In the genomic region with DNA sequence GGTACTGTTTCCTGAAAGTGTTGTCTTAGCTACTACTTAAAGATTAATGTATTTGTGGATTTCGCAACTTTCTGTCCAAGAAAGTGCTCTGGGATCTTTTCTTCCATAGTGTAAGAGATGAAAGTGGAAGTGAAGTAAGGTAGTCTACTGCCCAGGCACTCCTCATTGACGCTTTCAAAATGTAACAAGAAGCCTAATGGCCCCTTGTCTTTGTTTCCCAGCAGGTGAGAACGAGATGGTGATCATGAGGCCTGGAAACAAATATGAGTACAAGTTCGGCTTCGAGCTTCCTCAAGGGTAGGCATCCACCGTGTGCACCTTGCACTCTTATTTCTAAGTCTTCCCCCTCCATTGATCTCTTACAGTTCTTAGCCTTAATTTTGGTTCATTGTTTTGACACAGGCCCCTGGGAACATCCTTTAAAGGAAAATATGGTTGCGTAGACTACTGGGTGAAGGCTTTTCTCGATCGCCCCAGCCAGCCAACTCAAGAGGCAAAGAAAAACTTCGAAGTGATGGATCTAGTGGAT, we compare ENCODE assay signal across 8 mouse cellular contexts. TPM values are rescaled to one million over a fixed set of nuclear protein-coding genes. Genes with fewer than 3 reads are reported as not detected.
A peak's percentile ranks its signal among the peaks of the same experiment; 100 is the strongest.
DNase-seq lines count a peak whose midpoint lies in the region; TF ChIP-seq lines count a peak whose summit lies in the region.

No protein-coding gene starts in this region.

- no peaks in the 10 kb centered on the region for H3K27me3 ChIP-seq in kidney, adult 2 months (replicated peaks; ENCODE audit: control insufficient read depth, insufficient read depth, low read length)

- TF ChIP-seq POLR2A in kidney, adult 2 months (IDR thresholded peaks at IDR 0.05; ENCODE audit: low read depth, low read length): no peak

- intact Hi-C loops in left cerebral cortex, postnatal 10 days (cut with DNase I): no loop called here

- WGBS in kidney, adult 2 months: 14% methylated on average over 10 of the region's 10 CpGs

- peak overlapping the region; percentile 98 for H3K27ac ChIP-seq in kidney, adult 2 months (ENCODE audit: insufficient read depth, low read depth, low read length)

- H3K4me1 ChIP-seq in kidney, adult 2 months (ENCODE audit: control insufficient read depth, insufficient read depth, low read length): peaks cover 18% of the 10 kb centered on the region; the same call in 1 of the 2 replicates

- no peak for TF ChIP-seq CTCF in kidney, adult 2 months (conservative IDR thresholded peaks at IDR 0.05; ENCODE audit: insufficient read depth, insufficient read length, low read depth, low read length)

- DNase-seq in kidney, adult 2 months: peak; percentile 31
- DNase-seq in kidney, adult 8-10 months: no peak
- peak; percentile 60 for DNase-seq in adipocyte (ENCODE audit: low spot score)
- DNase-seq in heart, postnatal 4 days: peak; percentile 15
- peak; percentile 53 for DNase-seq in lung, postnatal 36 days
- no peak for DNase-seq in right cerebral cortex, postnatal 25 days
- DNase-seq in left cerebral cortex, postnatal 10 days (ENCODE audit: extremely low spot score in 1 of 2, low spot score in 2 of 2): no peak
- DNase-seq in thymus, postnatal 14 days: no peak

- peak overlapping the region; percentile 72 for H3K4me3 ChIP-seq in kidney, adult 2 months (ENCODE audit: insufficient read depth, low read depth, low read length)

- H3K36me3 ChIP-seq in kidney, adult 2 months (ENCODE audit: control insufficient read depth, insufficient read depth, low read length): peaks cover 28% of the 10 kb centered on the region

RNA-seq across cellular contexts. Expression of a gene that starts 1.0 kb away (rescaled TPM):
- polyA plus RNA-seq in kidney, adult 2 months (2012; rRNA removed): 514 and 518 TPM in 2 replicates
- 100 to 1,000 TPM; 286 to 331 TPM for total RNA-seq in heart, postnatal 4 days (2021)
- total RNA-seq in left cerebral cortex, postnatal 10 days (2021): 10 to 100 TPM; 40.3 to 45.4 TPM

RNA-seq across cellular contexts. Expression of a gene that starts 18.1 kb away (rescaled TPM):
- polyA plus RNA-seq in kidney, adult 2 months (2012; rRNA removed): 0.20 TPM in 1 of 2 replicates, not detected in the other
- 1 to 10 TPM; 2.5 to 2.9 TPM for total RNA-seq in heart, postnatal 4 days (2021)
- total RNA-seq in left cerebral cortex, postnatal 10 days (2021): not detected

RNA-seq across cellular contexts. Expression of a gene that starts 33.8 kb away (rescaled TPM):
- 0.23 and 3.9 TPM in 2 replicates for polyA plus RNA-seq in kidney, adult 2 months (2012; rRNA removed)
- 10 to 100 TPM; 95.6 to 97.0 TPM for total RNA-seq in heart, postnatal 4 days (2021)
- under 1 TPM; 0.39 to 0.57 TPM for total RNA-seq in left cerebral cortex, postnatal 10 days (2021)

RNA-seq across cellular contexts. Expression of a gene that starts 35.2 kb away (rescaled TPM):
- polyA plus RNA-seq in kidney, adult 2 months (2012; rRNA removed): 14.5 and 15.3 TPM in 2 replicates
- total RNA-seq in heart, postnatal 4 days (2021): 10 to 100 TPM; 20.4 to 24.0 TPM
- total RNA-seq in left cerebral cortex, postnatal 10 days (2021): 10 to 100 TPM; 26.3 to 29.3 TPM

RNA-seq across cellular contexts. Expression of a gene that starts 37.7 kb away (rescaled TPM):
- 0.23 and 0.38 TPM in 2 replicates for polyA plus RNA-seq in kidney, adult 2 months (2012; rRNA removed)
- 1 to 10 TPM; 1.8 to 3.1 TPM for total RNA-seq in heart, postnatal 4 days (2021)
- 10 to 100 TPM; 56.6 to 57.0 TPM for total RNA-seq in left cerebral cortex, postnatal 10 days (2021)

Comparison
In these comparisons a context has a peak if more than half of its experiments do, and no peak if none do; other contexts are left out.
1. DNase-seq: peak in kidney, adult 2 months (single experiment), adipocyte (single experiment), heart, postnatal 4 days (single experiment) and lung, postnatal 36 days (single experiment); none in kidney, adult 8-10 months (0 of 2), right cerebral cortex, postnatal 25 days (single experiment), left cerebral cortex, postnatal 10 days (0 of 2) and thymus, postnatal 14 days (single experiment).
2. RNA of a gene that starts 1.0 kb away (total RNA-seq): 286 to 331 TPM in heart, postnatal 4 days; 40.3 to 45.4 TPM in left cerebral cortex, postnatal 10 days; every median in the first group is over 4 times any median in the second.
3. RNA of a gene that starts 33.8 kb away (total RNA-seq): 95.6 to 97.0 TPM in heart, postnatal 4 days; 0.39 to 0.57 TPM in left cerebral cortex, postnatal 10 days; every median in the first group is over 10 times any median in the second.